Mouse (Mus musculus): Measurements from ENCODE around the gene Gmip. TPM values are rescaled to one million over a fixed set of nuclear protein-coding genes. Genes with fewer than 3 reads are reported as not detected.

Gene Gmip
- total RNA-seq, 2 experiments from 2014 or later = 89.6 to 94.1 TPM

- intact Hi-C loops (cut with DNase I) = no loop called here
- no peak for DNase-seq
These were observed 52.3 kb downstream of the Gmip start for GRCm38 (mm10) chr8:69860807-69861206.

GRCm38 (mm10) chr8:69861251-69861650 is 52.8 kb downstream of the Gmip start:
- no peak for DNase-seq

GRCm38 (mm10) chr8:69863387-69864020 is 55.0 kb downstream of the Gmip start:
- intact Hi-C loops (cut with DNase I) = no loop called here
- DNase-seq = no peak

More at GRCm38 (mm10) chr8:69861251-69861650, 52.8 kb downstream of the Gmip start:
- intact Hi-C loops (cut with DNase I) = no loop called here

- intact Hi-C loops (cut with DNase I) = no loop called here
- no peak for DNase-seq
These were observed 55.7 kb downstream of the Gmip start for GRCm38 (mm10) chr8:69864180-69864579.

GRCm38 (mm10) chr8:69867696-69868326 is 59.3 kb downstream of the Gmip start:
- no peak for DNase-seq
- intact Hi-C loops (cut with DNase I) = no loop called here

GRCm38 (mm10) chr8:69870003-69870765 is 61.7 kb downstream of the Gmip start:
- intact Hi-C loops (cut with DNase I) = no loop called here

GRCm38 (mm10) chr8:69870907-69871306 is 62.4 kb downstream of the Gmip start:
- intact Hi-C loops (cut with DNase I) = no loop called here
- DNase-seq = no peak

More at GRCm38 (mm10) chr8:69870003-69870765, 61.7 kb downstream of the Gmip start:
- DNase-seq = no peak

Other genes with a start within 250 kb of the Gmip start
- 10 to 100 TPM; 19.9 to 21.6 TPM for gene Zfp868, start 183.1 kb upstream of the Gmip start, total RNA-seq (2021)
- 1 to 10 TPM; 3.6 to 3.8 TPM for gene Zfp964, start 154.2 kb upstream of the Gmip start, total RNA-seq (2021)
- gene Zfp869, start 98.0 kb upstream of the Gmip start, total RNA-seq (2021) = 10 to 100 TPM; 18.8 to 19.3 TPM
- 1 to 10 TPM; 5.3 to 5.6 TPM for gene Zfp963, start 58.7 kb upstream of the Gmip start, total RNA-seq (2021)
- gene Gm20422, start 33.8 kb upstream of the Gmip start, total RNA-seq (2021) = 1 to 10 TPM in 1 of 2 experiments, under 1 TPM in 1; 0.70 to 1.6 TPM
- gene Atp13a1, start 17.5 kb upstream of the Gmip start, total RNA-seq (2021) = 10 to 100 TPM; 51.9 to 52.3 TPM
- gene Zfp866, start 17.5 kb upstream of the Gmip start, total RNA-seq (2021) = 10 to 100 TPM; 41.5 to 41.7 TPM
- 1 to 10 TPM; 7.2 to 7.7 TPM for gene Lpar2, start 13.8 kb downstream of the Gmip start, total RNA-seq (2021)
- gene Pbx4, start 23.8 kb downstream of the Gmip start, total RNA-seq (2021) = 10 to 100 TPM; 24.3 to 25.0 TPM
- gene Cilp2, start 79.0 kb downstream of the Gmip start, total RNA-seq (2021) = 1 to 10 TPM; 4.5 to 4.7 TPM
- gene Tssk6, start 93.5 kb downstream of the Gmip start, total RNA-seq (2021) = not detected
- gene Ndufa13, start 93.9 kb downstream of the Gmip start, total RNA-seq (2021) = 10 to 100 TPM; 79.0 to 86.6 TPM
- 10 to 100 TPM in 1 of 2 experiments, 1 to 10 TPM in 1; 9.5 to 10.4 TPM for gene Yjefn3, start 94.0 kb downstream of the Gmip start, total RNA-seq (2021)
- gene Gatad2a, start 187.7 kb downstream of the Gmip start, total RNA-seq (2021) = 10 to 100 TPM; 41.9 to 44.8 TPM
- gene Mau2, start 234.1 kb downstream of the Gmip start, total RNA-seq (2021) = 10 to 100 TPM; 87.6 to 88.9 TPM
- 10 to 100 TPM; 48.5 to 52.6 TPM for gene Sugp1, start 234.1 kb downstream of the Gmip start, total RNA-seq (2021)

Measured in left cerebral cortex, postnatal 4 days (tissue).